9 mouse cellular contexts compared by ENCODE assay signal in genomic region chr11:34001938-34002592, GRCm38 (mm10). TPM values are rescaled to one million over a fixed set of nuclear protein-coding genes. Genes with fewer than 3 reads are reported as not detected.
DNase-seq lines count a peak whose midpoint lies in the region; ATAC-seq lines count a peak whose summit lies in the region.
"Had no signal": no experiment of that assay in that cellular context is flagged by ENCODE, and none has a peak within 500 bp of the region (broad histone marks: within the 10 kb centered on the region; RNA-seq: fewer than 3 reads in every experiment).

No protein-coding gene starts in this region.

- no peaks in the 10 kb centered on the region for H3K36me3 ChIP-seq in midbrain, embryonic 10.5 days
- no peaks in the 10 kb centered on the region for H3K36me3 ChIP-seq in midbrain, embryonic 16.5 days (ENCODE audit: control insufficient read depth, insufficient read depth, low read length)
- H3K36me3 ChIP-seq: neural tube, embryonic 13.5 days had no signal

- no peak overlapping the region for H3K9ac ChIP-seq in midbrain, embryonic 16.5 days (ENCODE audit: low read depth, low read length)
- H3K9ac ChIP-seq: neural tube, embryonic 13.5 days had no signal

- no peaks in the 10 kb centered on the region for H3K4me1 ChIP-seq in midbrain, embryonic 10.5 days
- H3K4me1 ChIP-seq in midbrain, embryonic 16.5 days (ENCODE audit: control insufficient read depth, insufficient read depth, low read length): 0 out of 2 replicates have a peak, but pooled peaks cover 3% of the 10 kb centered on the region

- H3K4me2 ChIP-seq in midbrain, embryonic 16.5 days (ENCODE audit: low read length): no peak overlapping the region
- H3K4me2 ChIP-seq: neural tube, embryonic 13.5 days had no signal

- peak; percentile 36 for DNase-seq in midbrain, embryonic 10.5 days (ENCODE audit: low spot score)
- DNase-seq in R1 (ENCODE audit: low read depth, low spot score): peak; percentile 51
- DNase-seq in heart, postnatal 14 days: peak; percentile 58 to 74
- peak; percentile 47 for DNase-seq in left cerebral cortex, postnatal 4 days
- peak; percentile 85 for DNase-seq in thymus, postnatal 4 days

- no peak overlapping the region for H3K4me3 ChIP-seq in midbrain, embryonic 10.5 days
- no peak overlapping the region for H3K4me3 ChIP-seq in midbrain, embryonic 16.5 days (ENCODE audit: low read depth, low read length)
- H3K4me3 ChIP-seq: neural tube, embryonic 13.5 days had no signal

- 12% methylated on average over 5 of the region's 5 CpGs for WGBS in midbrain, embryonic 10.5 days
- 11% methylated on average over 5 of the region's 5 CpGs for WGBS in midbrain, embryonic 16.5 days

- H3K27ac ChIP-seq in midbrain, embryonic 10.5 days (replicated peaks): no peak overlapping the region
- no peak overlapping the region for H3K27ac ChIP-seq in midbrain, embryonic 16.5 days (ENCODE audit: low read length)
- H3K27ac ChIP-seq: neural tube, embryonic 13.5 days had no signal

- no peaks in the 10 kb centered on the region for H3K9me3 ChIP-seq in midbrain, embryonic 10.5 days (replicated peaks)
- H3K9me3 ChIP-seq in midbrain, embryonic 16.5 days (replicated peaks; ENCODE audit: control insufficient read depth, low read length, poor library complexity, severe bottlenecking): no peaks in the 10 kb centered on the region
- H3K9me3 ChIP-seq: neural tube, embryonic 13.5 days had no signal

- intact Hi-C loops in heart, postnatal 14 days (cut with DNase I): loop anchor here (5.0 kb wide), 1 partner anchor 210 kb away; no protein-coding TSS in a partner anchor
- intact Hi-C loops in left cerebral cortex, postnatal 4 days (cut with DNase I): loop anchor here (10.0 kb wide), 1 partner anchor 267 kb away; no protein-coding TSS in a partner anchor

- ATAC-seq in midbrain, embryonic 16.5 days: no peak
- peak; percentile 69 for ATAC-seq in common myeloid progenitor, adult 5-6 weeks (replicated peaks; ENCODE audit: low read depth, poor library complexity, severe bottlenecking)
- peak; percentile 68; the same call in 1 of the 2 replicates for ATAC-seq in neutrophil, adult 5-6 weeks (ENCODE audit: extremely low read depth, insufficient number of reproducible peaks, low FRiP score, poor library complexity, severe bottlenecking)

- H3K27me3 ChIP-seq in midbrain, embryonic 10.5 days (ENCODE audit: low read depth, poor library complexity, severe bottlenecking): no peaks in the 10 kb centered on the region
- no peaks in the 10 kb centered on the region for H3K27me3 ChIP-seq in midbrain, embryonic 16.5 days (ENCODE audit: control insufficient read depth, insufficient read depth, low read depth, low read length)
- H3K27me3 ChIP-seq: neural tube, embryonic 13.5 days had no signal

RNA-seq across cellular contexts. Expression of gene Kcnip1, which starts 9.1 kb away (rescaled TPM):
- polyA plus RNA-seq in midbrain, embryonic 10.5 days (2016; fragmentation: Nextera tagmentation; extraction: Ambion mirVana): 5.8 and 8.1 TPM in 2 replicates
- 107 and 112 TPM in 2 replicates for polyA plus RNA-seq in midbrain, embryonic 16.5 days (2015; fragmentation: Nextera tagmentation; extraction: Ambion mirVana)
- total RNA-seq in common myeloid progenitor, adult 5-6 weeks (2017): not detected in 2 replicates
- total RNA-seq in heart, postnatal 14 days (2021): not detected
- total RNA-seq in left cerebral cortex, postnatal 4 days (2021): 10 to 100 TPM; 35.8 to 43.5 TPM
- 0.49 TPM in 1 of 2 replicates, not detected in the other for total RNA-seq in neutrophil, adult 5-6 weeks (2017)

RNA-seq across cellular contexts. Expression of gene Kcnmb1, which starts 39.3 kb away (rescaled TPM):
- polyA plus RNA-seq in midbrain, embryonic 10.5 days (2016; fragmentation: Nextera tagmentation; extraction: Ambion mirVana): 0.19 and 0.25 TPM in 2 replicates
- polyA plus RNA-seq in midbrain, embryonic 16.5 days (2015; fragmentation: Nextera tagmentation; extraction: Ambion mirVana): 0.20 TPM in 2 replicates
- total RNA-seq in common myeloid progenitor, adult 5-6 weeks (2017): not detected in 2 replicates
- 1 to 10 TPM in 1 of 2 experiments, under 1 TPM in 1; 0.80 to 1.1 TPM for total RNA-seq in heart, postnatal 14 days (2021)
- total RNA-seq in left cerebral cortex, postnatal 4 days (2021): under 1 TPM; 0.24 to 0.26 TPM
- total RNA-seq in neutrophil, adult 5-6 weeks (2017): 0.12 TPM in 1 of 2 replicates, not detected in the other

RNA-seq across cellular contexts. Expression of gene Lcp2, which starts 44.7 kb away (rescaled TPM):
- polyA plus RNA-seq in midbrain, embryonic 10.5 days (2016; fragmentation: Nextera tagmentation; extraction: Ambion mirVana): 1.8 and 2.6 TPM in 2 replicates
- polyA plus RNA-seq in midbrain, embryonic 16.5 days (2015; fragmentation: Nextera tagmentation; extraction: Ambion mirVana): 2.5 and 3.2 TPM in 2 replicates
- total RNA-seq in common myeloid progenitor, adult 5-6 weeks (2017): 19.9 and 32.6 TPM in 2 replicates
- 1 to 10 TPM; 3.0 to 4.9 TPM for total RNA-seq in heart, postnatal 14 days (2021)
- 1 to 10 TPM; 3.7 to 4.5 TPM for total RNA-seq in left cerebral cortex, postnatal 4 days (2021)
- total RNA-seq in neutrophil, adult 5-6 weeks (2017): 162 TPM in 2 replicates

Comparison
In these comparisons a context has a peak if more than half of its experiments do, and no peak if none do; other contexts are left out.
1. RNA of gene Kcnip1, which starts 9.1 kb away (total RNA-seq): 35.8 to 43.5 TPM in left cerebral cortex, postnatal 4 days; not detected in heart, postnatal 14 days, not detected in common myeloid progenitor, adult 5-6 weeks and 0.49 TPM in neutrophil, adult 5-6 weeks; every median in the first group is over 10 times any median in the second.
2. Peak in every context shown above with its lines, with median percentiles within 50 percentile points of each other: DNase-seq.